Mouse (Mus musculus) limb, embryonic 14.5 days (tissue): ENCODE measurements around the gene Xpo1. TPM values are rescaled to one million over a fixed set of nuclear protein-coding genes. Genes with fewer than 3 reads are reported as not detected.

ENCODE experiments used
- ATAC-seq: fragments of 200-750 bp; cut with Nextera tagmentation; 2 replicates; pipeline ENCODE4 v1.8.0; 2017; ENCODE audit warnings: low read depth, moderate number of reproducible peaks, moderate TSS enrichment; ENCODE audit not compliant: low FRiP score
- DNase-seq: peaks from one replicate; pipeline ENCODE4 v3.0.0-alpha.2; 2015; ENCODE audit warnings: low spot score
- H3K27ac ChIP-seq: fragments of 300-500 bp; sonication (generic); replicated peaks from 2 replicates; pipeline ENCODE4 v1.5.1; 2014; ENCODE audit warnings: low read depth, mild to moderate bottlenecking, low read length, moderate library complexity, mixed read lengths
- H3K27me3 ChIP-seq: fragments of 300-500 bp; sonication (generic); 2 replicates; pipeline ENCODE4 v1.6.1; 2014; ENCODE audit warnings: low read length, mixed read lengths; ENCODE audit not compliant: control insufficient read depth, insufficient read depth
- H3K36me3 ChIP-seq: fragments of 300-500 bp; sonication (generic); 2 replicates; pipeline ENCODE4 v1.6.1; 2014; ENCODE audit warnings: mild to moderate bottlenecking, low read length, moderate library complexity, mixed read lengths; ENCODE audit not compliant: control insufficient read depth, insufficient read depth
- H3K4me1 ChIP-seq: fragments of 300-500 bp; sonication (generic); 2 replicates; pipeline ENCODE4 v1.6.1; 2014; ENCODE audit warnings: antibody characterized with exemption, low read length, mixed read lengths; ENCODE audit not compliant: control insufficient read depth, insufficient read depth
- H3K4me2 ChIP-seq: fragments of 300-500 bp; sonication (generic); replicated peaks from 2 replicates; pipeline ENCODE4 v1.6.1; 2014; ENCODE audit warnings: low read depth, mild to moderate bottlenecking, low read length, moderate library complexity; ENCODE audit not compliant: severe bottlenecking
- H3K4me3 ChIP-seq: fragments of 300-500 bp; sonication (generic); replicated peaks from 2 replicates; pipeline ENCODE4 v1.5.1; 2014; ENCODE audit warnings: low read length
- H3K9ac ChIP-seq: fragments of 300-500 bp; sonication (generic); 2 replicates; pipeline ENCODE4 v1.6.1; 2014; ENCODE audit warnings: mild to moderate bottlenecking, low read depth, low read length, moderate library complexity; ENCODE audit not compliant: severe bottlenecking
- H3K9me3 ChIP-seq: fragments of 300-500 bp; sonication (generic); 2 replicates; pipeline ENCODE4 v1.6.1; 2016; ENCODE audit warnings: low read length; ENCODE audit not compliant: control insufficient read depth
- POLR2A ChIP-seq: fragments of 200-500 bp; IDR thresholded peaks from 2 replicates; pipeline ENCODE4 v1.8.0; 2012; ENCODE audit warnings: inconsistent platforms, mild to moderate bottlenecking, moderate library complexity, borderline replicate concordance; ENCODE audit not compliant: insufficient read depth, insufficient read length; ENCODE audit errors: extremely low read depth
- WGBS: fragments of 180-500 bp; shearing (Covaris S2); extraction: QIAGEN DNeasy Blood & Tissue Kit; methylation state at CpG from one replicate; pipeline ENCODE4 v1.1.7; 2014; 5-methylcytosine and 5-hydroxymethylcytosine counted together
- polyA plus RNA-seq, 2 experiments: library from polyadenylated mRNA; depleted of rRNA in 1 of 2; stranded (reverse) in 1 of 2; unstranded in 1 of 2; fragments of >200 nt; fragmentation: Nextera tagmentation in 1 of 2; extraction: Ambion mirVana in 1 of 2; gene quantifications; 2 replicates each; pipeline versions ENCODE4 v1.2.1 to v1.2.3; 2012 to 2014

Gene Xpo1
- polyA plus RNA-seq, 2 experiments = 105 to 113 TPM

DNA sequence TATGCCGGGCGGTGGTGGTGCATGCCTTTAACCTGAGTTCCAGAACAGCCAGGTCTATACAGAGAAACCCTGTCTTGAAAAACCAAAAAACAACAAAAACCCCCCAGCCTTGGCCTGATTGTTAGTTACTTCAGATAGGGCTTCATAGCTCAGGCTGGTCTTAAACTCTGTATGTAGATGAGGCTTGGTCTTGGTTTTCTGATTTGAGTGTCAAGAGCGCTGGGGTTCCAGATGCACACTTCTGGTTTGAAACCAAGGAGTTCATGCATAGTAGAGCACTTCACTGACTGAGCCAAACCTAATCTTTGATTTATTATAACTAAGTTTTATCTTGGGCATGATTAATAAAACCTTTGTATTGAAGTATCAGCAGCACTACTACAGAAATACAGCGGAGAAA, 3.2 kb downstream of the Xpo1 start:
- TF ChIP-seq POLR2A = no peak
- 91% methylated on average over 4 of the region's 4 CpGs for WGBS
- ATAC-seq (no peak), DNase-seq (no peak)
- Histone ChIP-seq H3K4me1 (peaks cover 5% of the 10 kb centered on the region; the same call in 1 of the 2 replicates), H3K36me3 (peaks cover 27% of the 10 kb centered on the region), H3K27ac (no peak overlapping the region), H3K9ac (no peak overlapping the region), H3K9me3 (no peaks in the 10 kb centered on the region), H3K27me3 (no peaks in the 10 kb centered on the region), H3K4me3 (no peak overlapping the region), H3K4me2 (no peak overlapping the region)

DNA sequence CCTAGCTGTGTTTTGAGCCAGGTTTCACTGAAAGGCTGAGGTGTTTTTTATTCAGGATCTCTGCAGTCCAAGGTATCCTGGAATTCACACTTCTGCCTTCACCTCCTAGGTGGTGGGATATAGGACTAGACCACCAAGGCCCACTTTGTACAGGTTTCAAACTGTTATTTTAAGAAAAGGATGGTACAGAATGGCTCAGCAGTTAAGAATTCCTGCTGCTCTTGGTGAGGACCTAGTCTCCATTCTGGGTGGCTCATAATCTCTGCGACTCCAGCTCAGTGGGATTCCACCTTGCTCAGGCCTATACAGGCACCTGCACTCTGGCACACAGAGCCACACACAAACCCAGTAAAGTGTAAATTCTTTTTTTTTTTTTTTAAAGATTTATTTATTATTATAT, 3.6 kb downstream of the Xpo1 start:
- H3K36me3 ChIP-seq = peaks cover 31% of the 10 kb centered on the region
- ATAC-seq = no peak
- no peak overlapping the region for H3K4me2 ChIP-seq
- no peak overlapping the region for H3K4me3 ChIP-seq
- no peak overlapping the region for H3K9ac ChIP-seq
- H3K4me1 ChIP-seq = peaks cover 5% of the 10 kb centered on the region; the same call in 1 of the 2 replicates
- TF ChIP-seq POLR2A = no peak
- DNase-seq = no peak
- H3K27me3 ChIP-seq = no peaks in the 10 kb centered on the region
- no peaks in the 10 kb centered on the region for H3K9me3 ChIP-seq
- H3K27ac ChIP-seq = no peak overlapping the region
- 70% methylated on average over 1 of the region's 1 CpGs for WGBS

DNA sequence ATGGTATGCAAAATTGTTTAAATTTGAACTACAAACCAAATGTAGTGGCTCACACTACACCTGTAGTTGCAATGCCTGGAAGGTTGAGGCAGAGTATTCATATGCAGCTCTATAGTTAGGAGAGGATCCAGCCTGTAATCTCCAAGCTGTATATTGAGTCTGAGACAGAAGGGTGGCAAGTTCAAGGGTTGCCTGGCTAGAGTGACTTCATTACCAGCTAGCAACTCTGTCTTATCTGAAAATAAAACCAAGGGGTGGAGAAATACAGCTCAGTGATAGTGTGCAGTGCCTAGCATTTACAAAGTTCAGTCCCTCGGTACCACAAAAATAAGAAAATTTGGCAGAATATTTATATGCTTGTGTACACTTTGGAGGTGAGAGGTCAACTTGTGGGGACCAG, 4.3 kb downstream of the Xpo1 start:
- Histone ChIP-seq H3K27ac (no peak overlapping the region), H3K4me2 (no peak overlapping the region), H3K27me3 (no peaks in the 10 kb centered on the region), H3K4me3 (no peak overlapping the region), H3K4me1 (peaks cover 5% of the 10 kb centered on the region; the same call in 1 of the 2 replicates), H3K36me3 (peaks cover 38% of the 10 kb centered on the region), H3K9me3 (no peaks in the 10 kb centered on the region), H3K9ac (no peak overlapping the region)
- ATAC-seq (no peak), DNase-seq (no peak)
- TF ChIP-seq POLR2A = no peak
- WGBS = 94% methylated on average over 1 of the region's 1 CpGs

DNA sequence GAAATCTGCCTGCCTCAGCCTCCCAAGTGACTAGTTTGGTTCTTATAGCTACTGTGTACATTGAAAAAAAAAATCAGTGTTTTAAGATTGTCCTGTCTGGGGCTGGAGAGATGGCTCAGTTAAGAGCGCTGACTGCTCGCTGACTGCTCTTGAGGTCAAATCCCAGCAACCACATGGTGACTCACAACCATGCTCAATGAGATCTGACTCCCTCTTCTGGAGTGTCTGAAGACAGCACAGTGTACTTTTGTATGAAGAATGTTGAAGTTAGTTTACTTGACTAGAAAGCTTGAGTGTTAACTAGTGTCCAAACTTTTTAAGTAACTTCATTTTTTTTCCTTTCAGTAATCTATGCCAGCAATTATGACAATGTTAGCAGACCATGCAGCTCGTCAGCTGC, 5.6 kb downstream of the Xpo1 start:
- no peaks in the 10 kb centered on the region for H3K9me3 ChIP-seq
- peaks cover 48% of the 10 kb centered on the region for H3K36me3 ChIP-seq
- no peak for DNase-seq
- no peak overlapping the region for H3K9ac ChIP-seq
- 89% methylated on average over 3 of the region's 3 CpGs for WGBS
- H3K4me1 ChIP-seq = peaks cover 5% of the 10 kb centered on the region; the same call in 1 of the 2 replicates
- no peak overlapping the region for H3K27ac ChIP-seq
- ATAC-seq = no peak
- TF ChIP-seq POLR2A = no peak
- no peak overlapping the region for H3K4me2 ChIP-seq
- H3K27me3 ChIP-seq = no peaks in the 10 kb centered on the region
- H3K4me3 ChIP-seq = no peak overlapping the region

DNA sequence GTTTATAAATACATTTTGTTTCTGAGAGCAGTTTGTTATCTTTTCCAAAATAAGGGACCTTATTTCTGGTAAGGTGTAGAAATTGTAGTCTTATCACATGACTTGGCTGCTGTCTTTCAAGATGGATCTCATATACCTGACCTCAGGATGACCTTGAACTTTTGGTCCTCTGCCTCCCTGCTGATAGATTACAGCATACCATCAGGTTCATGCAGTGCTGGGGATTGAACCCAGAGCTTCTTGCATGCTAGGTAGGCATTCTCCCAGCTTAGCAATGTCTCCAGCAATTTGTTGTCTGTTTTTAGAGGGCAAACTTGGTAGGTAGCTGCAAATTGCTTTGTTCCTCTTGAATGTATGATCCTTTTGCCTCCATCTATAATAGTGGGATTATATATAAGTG, 9.1 kb downstream of the Xpo1 start:
- no peak overlapping the region for H3K9ac ChIP-seq
- ATAC-seq = no peak
- no peaks in the 10 kb centered on the region for H3K9me3 ChIP-seq
- no peak overlapping the region for H3K27ac ChIP-seq
- no peaks in the 10 kb centered on the region for H3K27me3 ChIP-seq
- DNase-seq = no peak
- H3K4me3 ChIP-seq = no peak overlapping the region
- peaks cover 73% of the 10 kb centered on the region for H3K36me3 ChIP-seq
- H3K4me2 ChIP-seq = no peak overlapping the region
- no peak for TF ChIP-seq POLR2A
- no peaks in the 10 kb centered on the region for H3K4me1 ChIP-seq

DNA sequence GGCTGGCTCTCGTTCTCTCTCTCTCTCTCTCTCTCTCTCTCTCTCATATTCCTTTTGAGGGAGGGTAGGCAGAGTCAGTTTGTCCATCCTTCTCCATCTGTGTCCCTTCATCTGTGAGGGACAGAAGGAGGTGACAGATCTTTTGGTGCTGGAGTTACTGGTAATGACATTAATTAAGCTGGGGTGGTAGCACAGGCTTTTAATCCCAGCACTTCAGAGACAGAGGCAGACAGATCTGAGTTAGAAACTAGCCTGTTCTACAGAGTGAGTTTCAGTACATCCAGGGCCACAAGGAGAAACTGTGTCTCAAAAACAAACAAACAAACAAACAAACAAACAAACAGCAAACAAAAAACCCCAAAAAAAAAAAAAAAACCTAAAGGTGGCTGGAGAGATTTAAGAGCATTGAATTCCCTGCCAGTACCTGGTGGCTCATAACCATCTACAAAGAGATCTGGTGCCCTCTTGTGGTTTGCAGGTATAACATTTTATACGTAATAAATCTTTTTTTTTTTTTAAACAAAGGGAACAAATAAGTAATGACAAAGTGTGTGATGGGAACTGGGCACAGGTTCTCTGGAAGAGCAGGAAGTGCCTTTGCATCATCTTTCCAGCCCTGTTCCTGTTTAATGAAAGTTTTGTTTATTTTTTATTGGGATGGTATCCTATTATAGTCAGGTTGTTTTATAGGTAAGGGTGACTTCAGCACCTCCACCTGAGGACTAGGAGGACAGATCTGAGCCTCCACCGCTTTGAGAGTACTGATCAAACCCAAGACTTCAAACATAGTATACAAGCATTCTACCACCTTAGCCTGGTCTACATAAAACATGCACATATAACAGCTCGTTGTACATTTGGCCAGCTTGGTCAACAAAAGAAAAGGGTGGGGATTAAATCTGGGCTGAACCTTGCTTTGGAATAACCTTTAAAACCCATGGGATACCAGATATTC, 16.2 kb downstream of the Xpo1 start:
- ATAC-seq (no peak), DNase-seq (peak; percentile 42)
- no peak for TF ChIP-seq POLR2A
- H3K4me1 ChIP-seq = no peaks in the 10 kb centered on the region
- no peak overlapping the region for H3K4me2 ChIP-seq
- H3K27ac ChIP-seq = no peak overlapping the region
- no peaks in the 10 kb centered on the region for H3K27me3 ChIP-seq
- 77% methylated on average over 4 of the region's 4 CpGs for WGBS
- peaks cover 84% of the 10 kb centered on the region for H3K36me3 ChIP-seq
- H3K9me3 ChIP-seq = no peaks in the 10 kb centered on the region
- no peak overlapping the region for H3K9ac ChIP-seq
- no peak overlapping the region for H3K4me3 ChIP-seq
